Mouse (Mus musculus): ENCODE results near the gene AI661453.
"Not testable (repeated sequence)": the region's sequence is repeated elsewhere in the genome, so short reads cannot be mapped to it uniquely, and the experiment has no call there.

The AI661453 gene

DNA sequence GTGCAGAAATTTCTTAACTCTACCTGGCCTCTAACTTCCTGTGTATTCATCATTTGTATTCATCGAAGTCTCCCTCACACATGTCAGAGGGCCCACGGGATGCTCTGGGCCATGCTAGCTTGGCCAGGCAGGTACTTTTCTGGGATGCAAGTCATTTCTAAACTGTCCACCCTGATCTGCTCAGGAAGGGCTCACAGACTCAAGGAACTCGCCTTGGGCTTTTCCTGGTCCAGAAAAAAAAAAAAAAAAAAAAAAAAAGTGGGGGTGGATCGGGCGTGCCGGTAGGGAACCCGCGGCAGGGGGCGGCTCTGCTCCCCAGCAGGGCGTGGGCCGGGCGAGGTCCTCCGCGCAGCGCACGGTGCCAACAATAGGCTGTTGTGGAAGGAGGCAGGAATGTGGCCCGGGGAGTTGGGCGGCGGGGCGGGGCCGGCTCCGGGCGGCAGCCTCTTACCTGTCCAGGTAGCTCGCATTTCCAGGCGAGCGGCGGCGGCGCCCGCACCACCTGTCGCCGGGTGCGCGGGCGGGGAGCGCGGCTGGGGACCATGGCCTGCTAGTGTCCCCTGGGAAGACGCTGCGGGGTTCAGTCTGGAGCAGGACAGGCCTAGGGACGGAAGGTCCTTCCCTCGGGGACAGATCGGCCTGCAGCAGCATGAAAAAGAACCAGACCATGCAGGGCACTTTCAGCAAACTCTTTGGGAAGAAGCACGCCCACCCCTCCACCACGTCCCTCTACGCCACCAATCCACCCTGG, at the start of gene AI661453:
Gene AI661453, plus strand, starts transcription at position 460 of the 751 bp plus-strand sequence.
- peak in 1 of 2 experiments; percentile 9 for DNase-seq (ENCODE audit: low spot score in 2 of 2)

DNA sequence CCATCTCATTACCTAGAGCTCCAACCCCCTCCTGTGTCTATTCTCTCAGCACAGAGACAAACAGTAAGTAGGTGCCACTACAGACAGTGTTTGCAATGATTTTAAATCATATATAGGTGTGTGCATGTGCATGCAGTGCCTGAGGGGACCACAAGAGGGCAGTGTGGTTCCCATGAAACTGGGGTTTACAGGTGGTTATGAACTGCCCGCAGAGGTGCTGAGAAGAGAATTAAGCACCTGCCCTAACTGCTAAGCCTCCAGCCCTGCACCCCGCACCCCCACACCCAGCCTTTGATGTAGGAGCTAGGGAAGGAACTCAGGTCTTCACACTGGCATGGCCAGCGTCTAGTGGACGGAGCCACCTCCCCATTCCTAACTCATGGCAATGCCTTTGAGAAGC, 49.8 kb upstream of the AI661453 start:
- peak; percentile 56 to 76 for DNase-seq (ENCODE audit: low spot score in 2 of 2)

DNA sequence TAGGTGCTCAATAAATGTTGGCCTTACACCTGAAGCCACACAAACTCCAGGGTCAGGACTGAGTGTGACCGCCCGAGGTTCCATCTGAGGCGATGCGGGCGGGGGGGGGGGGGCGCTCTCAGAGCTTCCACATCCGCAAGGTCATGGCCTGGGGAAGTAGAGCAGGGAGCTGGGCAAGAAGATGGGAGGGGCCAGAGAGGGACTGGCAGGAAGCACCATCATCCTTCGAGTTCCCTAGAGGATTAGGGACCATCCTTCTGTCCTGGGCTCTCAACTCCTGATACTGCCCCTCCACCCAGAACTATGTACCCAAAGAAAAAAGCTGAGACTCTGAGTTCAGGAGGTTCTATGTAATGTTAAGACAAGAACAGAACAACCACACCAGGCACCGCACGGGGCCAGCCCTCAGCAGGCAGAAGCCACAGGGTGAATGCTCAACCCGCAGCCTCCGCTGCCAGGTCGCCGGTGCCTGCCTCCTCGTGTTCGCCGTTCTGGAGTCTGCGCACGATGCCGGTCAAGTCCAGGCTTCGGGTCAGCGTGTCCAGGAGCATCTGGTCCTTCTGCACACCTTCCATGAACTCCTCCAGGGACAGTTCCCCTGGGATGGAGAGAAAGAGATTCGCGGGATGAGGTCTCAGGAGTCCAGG, 42.1 kb upstream of the AI661453 start:
- DNase-seq (ENCODE audit: low spot score in 2 of 2): peak in 1 of 2 experiments; percentile 10

DNA sequence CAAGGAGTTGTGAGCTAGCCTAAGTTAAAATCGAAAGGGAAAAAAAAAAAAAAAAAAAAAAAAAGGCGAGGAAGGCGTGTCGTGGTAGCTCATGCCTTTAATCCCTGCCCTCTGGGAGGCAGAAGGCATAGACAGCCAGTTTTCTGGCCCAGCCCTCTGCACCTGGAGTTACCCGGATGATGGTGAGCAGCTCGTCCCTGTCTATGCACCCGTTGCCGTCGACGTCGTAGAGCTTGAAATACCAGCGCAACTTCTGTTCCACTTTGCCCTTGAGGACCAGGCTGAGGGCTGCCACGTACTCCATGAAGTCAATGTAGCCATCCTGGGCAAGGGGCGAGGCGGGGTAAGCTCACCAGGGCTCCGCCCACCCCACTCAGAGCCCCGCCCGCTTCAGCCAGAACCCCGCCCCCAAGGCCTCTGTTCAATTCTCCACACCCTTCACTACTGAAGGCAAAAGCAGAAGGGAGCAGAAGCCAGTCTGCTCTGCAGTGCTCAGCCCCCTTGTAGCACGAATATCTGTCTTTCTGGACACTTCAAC, 41.0 kb upstream of the AI661453 start:
- peak; percentile 9 to 41 for DNase-seq (ENCODE audit: low spot score in 2 of 2)

DNA sequence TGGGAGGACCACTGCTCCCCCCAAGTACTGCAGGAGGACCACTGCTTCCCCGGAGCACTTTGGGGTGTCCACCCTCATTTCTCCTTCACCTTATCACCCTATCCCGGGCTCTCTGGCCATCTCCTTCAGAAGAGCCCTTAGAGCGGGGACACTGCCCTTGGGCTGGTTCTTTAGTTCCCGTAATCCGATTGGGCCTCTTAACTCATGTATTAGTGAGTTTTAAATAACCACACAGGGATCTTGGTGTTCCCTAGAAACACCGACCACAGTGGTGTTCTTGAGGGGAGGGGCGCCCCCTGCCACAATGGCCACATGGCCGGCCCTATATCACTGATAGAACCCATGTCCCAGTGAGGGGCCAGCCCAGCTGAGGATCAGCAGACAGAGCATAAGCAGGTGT, 37.3 kb upstream of the AI661453 start:
- DNase-seq (ENCODE audit: low spot score in 2 of 2): no peak

DNA sequence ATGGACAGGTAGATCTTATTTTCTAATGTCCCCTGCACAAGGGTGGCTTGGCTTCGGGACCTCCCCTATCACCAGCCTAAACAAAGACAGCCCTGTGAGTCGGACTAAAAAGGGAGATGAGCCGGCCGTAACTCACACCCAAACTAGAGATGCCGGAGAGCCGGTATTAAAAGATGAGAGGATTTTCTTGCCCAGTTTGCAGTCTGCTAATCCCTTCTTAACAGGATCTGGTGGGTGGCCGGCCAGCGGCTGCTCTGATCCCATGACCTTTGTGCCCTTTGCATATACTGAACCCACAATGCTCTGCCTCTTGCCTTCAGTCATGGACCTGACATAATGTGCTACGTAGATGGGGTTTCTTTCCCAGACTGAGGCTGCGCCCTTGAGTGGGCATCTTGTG, 36.0 kb upstream of the AI661453 start, which contains the start of gene Guca1a:
Gene Guca1a, minus strand, starts transcription at position 134 of the 400 bp plus-strand sequence.
- no peak for DNase-seq (ENCODE audit: low spot score in 2 of 2)

DNA sequence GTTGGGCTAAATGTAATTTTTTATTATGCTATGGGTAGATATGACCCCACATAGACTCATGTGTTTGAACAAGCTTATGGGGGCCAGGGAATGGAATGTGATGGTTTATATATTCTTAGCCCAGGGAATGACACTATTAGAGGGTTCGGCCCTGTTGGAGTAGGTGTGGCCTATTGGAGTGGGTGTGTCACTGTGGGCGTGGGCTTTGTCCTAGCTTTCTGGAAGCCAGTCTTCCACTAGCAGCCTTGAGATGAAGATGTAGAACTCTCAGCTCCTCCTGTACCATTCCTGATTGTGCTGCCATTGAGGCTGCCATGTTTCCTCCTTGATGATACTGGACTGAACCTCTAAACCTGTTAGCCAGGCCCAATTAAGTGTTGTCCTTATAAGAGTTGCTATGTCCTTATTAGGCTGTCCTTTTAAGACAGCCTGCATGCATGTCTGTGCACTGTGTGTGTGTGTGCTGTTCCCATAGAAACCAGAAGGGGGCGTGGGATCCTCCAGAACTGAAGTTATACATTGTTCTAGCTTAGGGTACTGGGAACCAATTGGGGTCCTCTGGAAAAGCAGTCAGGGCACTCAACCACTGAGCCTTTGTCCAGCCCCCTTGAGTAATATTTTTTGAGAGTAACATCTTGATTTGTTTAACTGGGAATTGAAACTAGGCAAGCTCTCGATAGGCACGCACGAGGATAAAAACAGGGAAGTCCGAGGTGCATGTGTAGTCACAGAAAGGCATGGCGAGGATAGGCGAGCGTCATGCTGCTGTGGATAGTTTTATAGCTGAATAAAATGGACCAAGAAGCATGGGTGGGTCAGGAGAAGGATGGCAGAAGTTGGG, 28.5 kb upstream of the AI661453 start:
- no peak for DNase-seq (ENCODE audit: low spot score in 2 of 2)

DNA sequence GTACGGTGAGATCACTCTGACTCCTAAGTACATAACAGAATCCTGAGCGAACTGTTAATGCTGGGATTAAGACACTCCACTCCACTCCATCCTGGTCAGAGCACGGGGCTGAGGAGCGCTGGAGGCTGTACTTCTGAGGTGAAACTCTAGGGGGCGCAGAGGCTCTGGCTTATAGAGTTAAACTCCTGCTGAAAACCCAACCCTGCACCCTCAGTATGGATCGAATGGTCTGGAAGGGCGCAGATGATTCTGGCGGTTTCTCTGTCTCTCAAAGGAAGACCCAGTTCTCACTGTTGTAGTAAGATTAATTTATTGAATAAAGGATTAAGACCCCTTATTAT, 27.9 kb upstream of the AI661453 start:
- DNase-seq (ENCODE audit: low spot score in 2 of 2): peak; percentile 16 to 72

DNA sequence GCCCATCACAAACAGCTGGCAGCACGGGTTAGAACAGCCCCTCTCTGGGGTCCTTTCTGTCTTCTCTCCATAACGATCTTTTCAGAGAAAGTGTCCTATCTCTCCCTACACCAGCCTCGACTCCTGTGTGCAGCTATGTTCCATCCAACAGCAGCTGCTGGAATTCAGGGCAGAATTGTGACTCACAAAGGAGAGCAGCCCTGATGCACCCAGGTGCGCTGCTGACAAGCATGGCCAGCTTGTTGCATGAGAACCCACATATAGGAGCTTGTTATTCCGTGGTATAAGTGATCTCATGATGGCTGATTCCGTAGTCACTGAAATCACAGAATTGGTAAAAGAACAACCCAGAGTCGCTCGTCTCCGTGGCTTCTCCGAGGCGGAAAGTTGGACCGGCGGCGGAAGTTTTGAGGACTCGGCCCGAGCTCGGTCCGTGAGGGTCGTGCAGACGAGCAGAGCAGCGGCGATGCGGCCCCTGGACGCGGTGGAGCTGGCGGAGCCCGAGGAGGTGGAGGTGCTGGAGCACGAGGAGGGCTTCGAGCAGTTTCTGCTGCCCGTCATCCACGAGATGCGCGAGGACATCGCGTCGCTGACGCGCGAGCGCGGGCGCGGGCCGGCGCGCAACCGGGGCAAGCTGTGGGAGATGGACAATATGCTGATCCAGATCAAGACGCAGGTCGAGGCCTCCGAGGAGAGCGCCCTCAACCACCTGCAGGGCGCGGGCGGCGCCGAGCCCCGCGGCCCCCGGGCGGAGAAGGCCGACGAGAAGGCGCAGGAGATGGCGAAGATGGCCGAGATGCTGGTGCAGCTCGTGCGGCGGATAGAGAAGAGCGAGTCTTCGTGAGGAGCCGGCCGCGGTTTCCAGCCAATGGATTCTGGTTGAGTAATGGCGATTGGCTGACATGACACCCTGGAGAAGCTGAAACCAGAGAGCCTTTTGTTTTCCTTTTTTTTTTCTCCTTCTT, 26.2 kb upstream of the AI661453 start:
- peak in 1 of 2 experiments; percentile 12 for DNase-seq (ENCODE audit: low spot score in 2 of 2)

DNA sequence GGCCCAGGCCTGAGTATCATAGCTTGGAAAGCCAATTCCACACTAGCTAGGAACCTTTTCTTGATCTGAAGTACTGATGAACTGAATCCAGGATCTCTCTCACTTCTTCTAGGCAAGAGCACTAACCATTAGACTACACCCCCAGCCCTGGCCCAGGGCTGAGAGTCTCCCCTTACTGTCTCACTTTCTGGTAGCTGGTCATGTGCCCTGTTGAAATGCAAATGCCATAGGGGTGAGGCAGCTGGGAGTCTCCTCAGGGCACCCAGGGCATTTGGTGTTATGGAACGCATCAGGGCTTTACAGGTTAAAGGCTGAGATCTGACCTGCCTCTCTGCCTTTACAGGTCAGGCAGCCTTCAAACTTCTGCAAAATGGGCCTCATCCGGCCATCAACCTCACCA, 16.2 kb upstream of the AI661453 start:
- DNase-seq (ENCODE audit: low spot score in 2 of 2): no peak

DNA sequence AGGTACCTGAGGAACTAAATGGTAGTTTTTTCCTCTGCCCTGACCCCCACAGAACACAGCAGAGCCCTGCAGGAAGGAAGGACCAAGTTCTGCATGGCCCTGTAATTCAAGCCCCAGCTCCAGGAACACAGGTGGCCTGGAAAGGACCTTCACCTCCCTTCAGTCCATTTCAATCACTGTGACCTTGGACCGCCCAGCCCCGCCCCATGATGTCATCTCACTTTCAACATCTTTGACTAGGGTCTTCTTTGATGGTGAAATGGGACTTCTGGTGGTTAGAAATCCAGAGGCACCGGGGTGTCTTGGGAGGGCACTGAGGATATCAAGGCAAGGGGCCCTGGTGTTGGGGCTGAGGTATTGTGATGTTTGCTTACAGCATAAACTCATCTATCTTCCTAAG, 14.8 kb upstream of the AI661453 start:
- no peak for DNase-seq (ENCODE audit: low spot score in 2 of 2)

DNA sequence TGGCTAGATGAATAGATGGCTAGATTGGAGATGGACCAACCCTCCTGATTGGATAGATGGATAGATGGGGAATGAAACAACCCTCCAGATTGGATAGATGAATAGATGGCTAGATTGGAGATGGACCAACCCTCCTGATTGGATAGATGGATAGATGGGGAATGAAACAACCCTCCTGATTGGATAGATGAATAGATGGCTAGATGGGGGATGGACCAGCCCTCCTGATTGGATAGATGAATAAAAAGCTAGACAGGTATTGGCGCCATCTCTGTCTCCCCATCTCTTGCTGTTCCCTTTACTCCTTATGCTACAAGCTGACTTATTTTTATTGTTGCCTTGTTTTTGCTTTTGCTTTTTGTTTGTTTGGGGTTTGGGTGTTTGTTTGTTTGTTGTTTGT, 13.8 kb upstream of the AI661453 start:
- not testable (repeated sequence) for DNase-seq (ENCODE audit: low spot score in 2 of 2)

DNA sequence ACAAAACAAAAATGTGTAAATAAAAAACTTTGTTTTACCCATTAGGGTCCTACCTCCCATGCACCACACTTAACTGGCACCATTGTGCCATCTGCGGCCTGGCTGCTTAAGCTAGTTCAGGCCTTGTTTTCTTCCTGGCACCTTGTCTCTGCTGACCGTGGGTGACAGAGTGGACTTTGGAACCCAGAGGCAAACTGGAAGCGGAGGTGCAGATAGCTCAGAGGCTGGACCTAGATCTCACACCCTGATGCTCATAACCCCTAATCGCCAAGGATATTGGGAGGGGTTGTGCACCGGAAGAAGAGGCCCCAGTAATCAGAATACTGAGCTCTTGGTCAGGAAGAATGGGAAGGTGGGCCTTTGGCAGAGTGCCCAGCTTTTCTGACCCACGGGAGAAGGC, 12.2 kb upstream of the AI661453 start:
- no peak for DNase-seq (ENCODE audit: low spot score in 2 of 2)

DNA sequence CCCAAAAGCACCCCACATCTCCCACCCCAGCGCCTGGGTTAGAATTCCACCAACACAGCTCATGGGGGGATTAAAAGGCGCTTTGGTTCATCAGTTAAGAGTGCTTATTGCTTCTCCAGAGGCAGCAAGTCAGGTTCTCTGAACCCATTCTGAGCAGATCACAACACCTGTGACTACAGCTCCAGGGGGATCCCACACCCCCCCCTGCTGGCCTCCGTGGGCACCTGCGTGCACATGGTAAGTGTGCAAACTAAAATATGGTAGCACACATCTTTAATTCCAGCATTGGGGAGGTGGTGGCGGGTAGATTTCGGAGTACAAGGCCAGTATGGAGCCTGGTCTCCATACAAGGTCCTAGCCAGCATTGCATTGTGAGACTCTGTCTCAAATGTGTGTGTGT, 9.1 kb upstream of the AI661453 start:
- DNase-seq (ENCODE audit: low spot score in 2 of 2): peak in 1 of 2 experiments; percentile 41

DNA sequence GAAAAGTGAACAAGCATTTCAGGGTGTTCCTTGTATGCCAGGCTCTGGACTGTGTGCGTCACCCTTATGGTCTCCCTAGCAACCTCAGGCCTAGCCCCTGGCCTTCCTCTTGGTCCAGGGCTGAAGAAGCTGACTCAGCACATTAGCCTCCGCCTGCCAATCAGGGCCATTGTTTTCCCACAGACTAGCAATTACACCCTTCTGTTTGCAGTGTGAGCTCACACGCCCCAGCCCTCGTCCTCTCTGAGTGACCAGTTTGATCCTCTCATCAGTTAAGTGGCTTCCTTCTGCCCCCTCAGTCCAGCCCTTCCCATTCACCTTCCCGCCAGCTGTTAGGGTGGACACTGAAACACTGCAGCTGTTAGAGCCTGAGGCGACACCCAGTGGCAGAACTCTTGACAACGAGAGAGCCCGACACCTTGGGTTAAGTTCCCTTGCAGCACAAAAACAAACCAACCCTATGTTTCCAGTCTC, 7.5 kb upstream of the AI661453 start:
- DNase-seq (ENCODE audit: low spot score in 2 of 2): no peak

DNA sequence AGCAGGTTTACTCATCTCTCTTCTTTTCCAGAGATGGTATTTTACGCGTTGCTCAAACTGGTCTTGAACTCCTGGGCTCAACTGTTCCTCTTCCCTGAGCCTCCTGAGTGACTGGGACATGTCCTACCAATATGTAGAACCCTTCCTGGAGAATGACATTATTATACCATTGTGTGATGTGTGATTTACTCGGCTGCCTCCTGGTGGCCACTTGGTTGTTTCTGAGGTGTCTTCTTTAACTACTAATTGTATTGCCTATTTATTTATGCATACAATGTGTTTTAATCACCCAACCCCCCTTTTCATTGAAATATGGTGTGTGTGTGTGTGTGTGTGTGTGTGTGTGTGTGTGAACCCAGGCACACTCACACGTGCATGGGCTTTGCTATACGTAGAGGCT, 5.6 kb upstream of the AI661453 start:
- no peak for DNase-seq (ENCODE audit: low spot score in 2 of 2)

DNA sequence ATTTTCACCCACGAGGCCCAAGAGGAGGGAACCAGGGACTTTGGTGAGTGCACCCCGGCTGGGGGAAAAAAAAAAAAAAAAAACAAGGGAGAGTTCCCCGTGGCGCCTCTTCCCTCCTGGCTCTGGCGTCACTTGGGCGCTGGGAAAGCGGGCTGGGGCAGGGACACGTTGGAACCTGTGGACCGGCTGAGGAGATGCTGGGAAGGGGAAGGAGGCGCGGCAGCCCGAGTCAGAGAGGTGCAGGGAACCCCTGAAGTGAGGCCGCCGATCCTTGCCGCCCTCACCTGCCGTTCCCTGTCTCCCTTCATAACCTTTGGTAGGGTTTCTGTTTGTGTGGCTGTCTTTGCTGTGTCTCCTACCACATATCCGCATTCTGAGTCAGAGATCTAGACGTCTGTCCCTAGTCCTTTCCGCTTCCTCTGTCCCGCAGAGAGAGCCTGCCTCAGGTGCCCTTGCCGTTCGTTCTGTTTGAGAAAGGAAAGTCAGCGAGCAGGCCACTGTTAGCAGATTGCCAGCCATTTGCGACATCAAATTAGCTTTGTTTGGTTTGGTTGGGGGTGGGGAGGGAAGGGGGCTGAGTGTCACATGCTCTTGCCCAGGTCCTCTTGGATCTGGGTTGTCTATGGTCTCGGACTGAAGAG, 612 bp downstream of the AI661453 start, which contains the start of gene 1700001C19Rik:
Gene 1700001C19Rik, minus strand, starts transcription at position 470 of the 641 bp plus-strand sequence.
- peak in 1 of 2 experiments; percentile 14 for DNase-seq (ENCODE audit: low spot score in 2 of 2)

DNA sequence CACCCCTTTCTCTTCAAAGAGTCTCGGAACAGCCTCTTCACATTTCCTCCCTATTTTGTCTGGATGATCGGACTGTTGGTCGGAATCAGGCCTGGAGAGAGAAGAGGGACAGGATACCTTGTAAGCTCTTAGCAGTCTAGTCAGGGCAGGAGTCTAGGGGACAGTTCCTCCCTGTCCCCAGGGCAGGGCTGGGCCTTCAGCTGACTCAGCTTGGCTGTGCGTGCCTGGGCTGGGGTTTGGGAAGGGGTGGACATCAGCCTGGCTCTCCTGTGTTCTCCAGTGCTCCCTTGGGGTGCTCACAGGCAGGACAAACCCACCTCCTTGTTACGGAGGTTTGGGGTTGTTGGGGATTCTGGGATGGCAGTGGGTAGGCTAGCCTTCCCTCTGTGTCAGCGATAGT, 2.2 kb downstream of the AI661453 start:
- no peak for DNase-seq (ENCODE audit: low spot score in 2 of 2)

DNA sequence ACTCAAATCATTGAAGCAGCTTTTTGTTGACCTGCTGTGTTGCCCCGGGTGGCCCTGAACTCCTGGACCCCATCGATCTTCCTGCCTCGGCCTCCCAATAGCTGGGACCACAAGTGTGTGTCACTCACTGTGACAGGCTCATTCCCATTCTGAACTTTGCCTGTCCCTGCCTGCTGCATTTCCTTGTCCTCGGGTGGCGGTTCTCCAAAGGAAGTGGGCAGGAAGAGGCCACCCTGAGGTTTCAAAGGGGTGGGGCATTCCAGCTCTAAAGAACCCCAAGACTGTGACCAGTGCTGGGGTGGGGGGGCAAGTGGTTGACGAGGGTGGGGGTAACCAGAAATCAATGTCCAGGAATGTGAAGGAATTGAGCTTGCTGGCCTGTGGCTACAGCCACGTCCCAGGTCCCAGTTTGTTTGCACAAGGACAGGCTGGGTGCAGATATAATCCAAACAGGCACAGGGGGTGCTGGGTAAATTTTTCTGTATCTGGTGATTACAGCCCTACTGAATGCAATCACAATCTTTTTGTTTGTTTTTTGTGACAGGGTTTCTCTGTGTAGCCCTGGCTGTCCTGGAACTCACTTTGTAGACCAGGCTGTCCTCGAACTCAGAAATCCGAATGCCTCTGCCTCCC, 3.1 kb downstream of the AI661453 start:
- DNase-seq (ENCODE audit: low spot score in 2 of 2): no peak
